Mouse (Mus musculus): Measurements from ENCODE around the gene Wdr89. TPM values are rescaled to one million over a fixed set of nuclear protein-coding genes. Genes with fewer than 3 reads are reported as not detected.

Wdr89 gene
- polyA plus RNA-seq, 1 experiment = 25.9 TPM

DNA sequence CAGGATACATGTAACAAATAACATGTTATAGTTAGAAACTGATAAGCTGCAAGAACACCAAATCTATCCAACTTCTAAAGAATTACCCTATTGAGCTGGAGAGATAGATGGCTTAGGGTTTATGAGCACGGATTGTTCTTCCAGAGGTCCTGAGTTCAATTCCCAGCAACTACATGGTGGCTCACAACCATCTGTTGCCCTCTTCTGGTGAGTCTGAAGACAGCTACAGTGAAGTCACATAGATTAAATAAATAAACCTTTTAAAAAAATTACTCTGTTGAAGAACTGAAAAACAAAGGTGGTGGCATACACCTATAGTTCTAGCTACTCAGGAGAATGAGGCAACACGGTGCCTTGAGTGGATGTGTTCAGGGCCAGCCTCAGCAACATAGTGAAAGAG lies 21.7 kb downstream of the Wdr89 start:
- no peak overlapping the region for H3ac ChIP-seq (ENCODE audit: control insufficient read depth, insufficient read length)
- H3K4me3 ChIP-seq = no peak overlapping the region
- H3K4me2 ChIP-seq (ENCODE audit: low read depth) = no peak overlapping the region
- H3K79me2 ChIP-seq (ENCODE audit: control insufficient read depth, insufficient read depth) = no peaks in the 10 kb centered on the region
- TF ChIP-seq MYOG (IDR thresholded peaks at IDR 0.05; ENCODE audit: control insufficient read depth in 1 of 3, insufficient read depth in 1 of 3, insufficient read length in 2 of 3, low read depth in 2 of 3) = no peak
- no peak for TF ChIP-seq TCF3 (IDR thresholded peaks at IDR 0.05; ENCODE audit: insufficient read length, low read depth)
- TF ChIP-seq MAX (IDR thresholded peaks at IDR 0.05; ENCODE audit: low read depth) = no peak
- no peak for TF ChIP-seq REST (IDR thresholded peaks at IDR 0.05; ENCODE audit: insufficient read depth, insufficient read length)
- no peak for TF ChIP-seq POLR2A (IDR thresholded peaks at IDR 0.05; ENCODE audit: insufficient read length, low read depth)
- no peak for TF ChIP-seq TCF12 (IDR thresholded peaks at IDR 0.05; ENCODE audit: insufficient read depth, poor library complexity, severe bottlenecking)
- no peak for TF ChIP-seq MYOD1 (IDR thresholded peaks at IDR 0.05; ENCODE audit: control insufficient read depth in 1 of 3, insufficient read length in 2 of 3, low read depth in 2 of 3)
- no peak for TF ChIP-seq SRF (IDR thresholded peaks at IDR 0.05; ENCODE audit: control insufficient read depth, insufficient read length, low read depth)
- TF ChIP-seq CEBPB (IDR thresholded peaks at IDR 0.05; ENCODE audit: insufficient read depth, poor library complexity, severe bottlenecking) = no peak
- no peak for TF ChIP-seq USF1 (IDR thresholded peaks at IDR 0.05; ENCODE audit: low read depth)
- TF ChIP-seq E2F4 (IDR thresholded peaks at IDR 0.05; ENCODE audit: insufficient read depth) = no peak
- TF ChIP-seq POLR2AphosphoS2 (IDR thresholded peaks at IDR 0.05; ENCODE audit: insufficient read length, low read depth) = no peak
- H3K27me3 ChIP-seq (ENCODE audit: control insufficient read depth, insufficient read depth, insufficient read length) = no peaks in the 10 kb centered on the region
- no peaks in the 10 kb centered on the region for H3K36me3 ChIP-seq (ENCODE audit: control insufficient read depth, insufficient read depth)

DNA sequence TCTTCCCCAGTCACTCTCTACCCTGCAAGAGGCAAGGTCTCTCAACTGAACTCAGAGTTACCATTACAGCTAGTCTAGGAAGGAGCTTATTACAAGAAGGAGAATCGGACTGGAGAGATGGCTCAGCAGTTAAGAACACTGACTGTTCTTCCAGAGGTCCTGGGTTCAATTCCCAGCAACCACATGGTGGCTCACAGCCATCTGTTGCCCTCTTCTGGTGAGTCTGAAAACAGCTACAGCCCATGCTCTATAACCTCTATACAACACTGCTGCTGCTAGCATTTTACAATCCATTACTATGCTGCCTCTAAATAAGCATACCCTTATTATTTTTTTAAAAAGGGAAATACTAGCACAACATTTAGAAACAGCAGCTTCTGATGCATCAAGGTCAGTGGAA lies 23.6 kb downstream of the Wdr89 start:
- TF ChIP-seq REST (IDR thresholded peaks at IDR 0.05; ENCODE audit: insufficient read depth, insufficient read length) = no peak
- TF ChIP-seq TCF12 (IDR thresholded peaks at IDR 0.05; ENCODE audit: insufficient read depth, poor library complexity, severe bottlenecking) = no peak
- no peak for TF ChIP-seq POLR2AphosphoS2 (IDR thresholded peaks at IDR 0.05; ENCODE audit: insufficient read length, low read depth)
- no peak for TF ChIP-seq MYOD1 (IDR thresholded peaks at IDR 0.05; ENCODE audit: control insufficient read depth in 1 of 3, insufficient read length in 2 of 3, low read depth in 2 of 3)
- TF ChIP-seq TCF3 (IDR thresholded peaks at IDR 0.05; ENCODE audit: insufficient read length, low read depth) = no peak
- no peak for TF ChIP-seq MYOG (IDR thresholded peaks at IDR 0.05; ENCODE audit: control insufficient read depth in 1 of 3, insufficient read depth in 1 of 3, insufficient read length in 2 of 3, low read depth in 2 of 3)
- no peak for TF ChIP-seq POLR2A (IDR thresholded peaks at IDR 0.05; ENCODE audit: insufficient read length, low read depth)
- no peak for TF ChIP-seq MAX (IDR thresholded peaks at IDR 0.05; ENCODE audit: low read depth)
- TF ChIP-seq CEBPB (IDR thresholded peaks at IDR 0.05; ENCODE audit: insufficient read depth, poor library complexity, severe bottlenecking) = no peak
- Histone ChIP-seq H3ac (ENCODE audit: control insufficient read depth, insufficient read length) (no peak overlapping the region), H3K27me3 (ENCODE audit: control insufficient read depth, insufficient read depth, insufficient read length) (no peaks in the 10 kb centered on the region), H3K79me2 (ENCODE audit: control insufficient read depth, insufficient read depth) (no peaks in the 10 kb centered on the region), H3K4me2 (ENCODE audit: low read depth) (no peak overlapping the region), H3K4me3 (no peak overlapping the region), H3K36me3 (ENCODE audit: control insufficient read depth, insufficient read depth) (no peaks in the 10 kb centered on the region)

- H3K36me3 ChIP-seq (ENCODE audit: control insufficient read depth, insufficient read depth) = no peaks in the 10 kb centered on the region
- no peak overlapping the region for H3ac ChIP-seq (ENCODE audit: control insufficient read depth, insufficient read length)
- no peak overlapping the region for H3K4me2 ChIP-seq (ENCODE audit: low read depth)
- no peak overlapping the region for H3K4me3 ChIP-seq
- H3K27me3 ChIP-seq (ENCODE audit: control insufficient read depth, insufficient read depth, insufficient read length) = no peaks in the 10 kb centered on the region
- H3K79me2 ChIP-seq (ENCODE audit: control insufficient read depth, insufficient read depth) = no peaks in the 10 kb centered on the region
- no peak for TF ChIP-seq E2F4 (IDR thresholded peaks at IDR 0.05; ENCODE audit: insufficient read depth)
These were observed 27.6 kb downstream of the Wdr89 start for GRCm38 (mm10) chr12:75641726-75642125.

GRCm38 (mm10) chr12:75638345-75638744 lies 31.0 kb downstream of the Wdr89 start:
- TF ChIP-seq REST (IDR thresholded peaks at IDR 0.05; ENCODE audit: insufficient read depth, insufficient read length) (no peak), MYOG (IDR thresholded peaks at IDR 0.05; ENCODE audit: control insufficient read depth in 1 of 3, insufficient read depth in 1 of 3, insufficient read length in 2 of 3, low read depth in 2 of 3) (no peak), POLR2A (IDR thresholded peaks at IDR 0.05; ENCODE audit: insufficient read length, low read depth) (no peak), CEBPB (IDR thresholded peaks at IDR 0.05; ENCODE audit: insufficient read depth, poor library complexity, severe bottlenecking) (no peak), TCF3 (IDR thresholded peaks at IDR 0.05; ENCODE audit: insufficient read length, low read depth) (no peak), SRF (IDR thresholded peaks at IDR 0.05; ENCODE audit: control insufficient read depth, insufficient read length, low read depth) (no peak), MAX (IDR thresholded peaks at IDR 0.05; ENCODE audit: low read depth) (no peak), E2F4 (IDR thresholded peaks at IDR 0.05; ENCODE audit: insufficient read depth) (no peak), USF1 (IDR thresholded peaks at IDR 0.05; ENCODE audit: low read depth) (no peak), MYOD1 (IDR thresholded peaks at IDR 0.05; ENCODE audit: control insufficient read depth in 1 of 3, insufficient read length in 2 of 3, low read depth in 2 of 3) (no peak), TCF12 (IDR thresholded peaks at IDR 0.05; ENCODE audit: insufficient read depth, poor library complexity, severe bottlenecking) (no peak), POLR2AphosphoS2 (IDR thresholded peaks at IDR 0.05; ENCODE audit: insufficient read length, low read depth) (no peak)
- Histone ChIP-seq H3K36me3 (ENCODE audit: control insufficient read depth, insufficient read depth) (no peaks in the 10 kb centered on the region), H3K79me2 (ENCODE audit: control insufficient read depth, insufficient read depth) (no peaks in the 10 kb centered on the region), H3K27me3 (ENCODE audit: control insufficient read depth, insufficient read depth, insufficient read length) (no peaks in the 10 kb centered on the region), H3ac (ENCODE audit: control insufficient read depth, insufficient read length) (no peak overlapping the region), H3K4me3 (no peak overlapping the region), H3K4me2 (ENCODE audit: low read depth) (no peak overlapping the region)

GRCm38 (mm10) chr12:75637103-75637502 lies 32.2 kb downstream of the Wdr89 start:
- H3K79me2 ChIP-seq (ENCODE audit: control insufficient read depth, insufficient read depth) = no peaks in the 10 kb centered on the region
- no peak overlapping the region for H3K4me3 ChIP-seq
- TF ChIP-seq USF1 (IDR thresholded peaks at IDR 0.05; ENCODE audit: low read depth) = no peak
- TF ChIP-seq CEBPB (IDR thresholded peaks at IDR 0.05; ENCODE audit: insufficient read depth, poor library complexity, severe bottlenecking) = no peak
- no peak overlapping the region for H3K4me2 ChIP-seq (ENCODE audit: low read depth)
- no peaks in the 10 kb centered on the region for H3K36me3 ChIP-seq (ENCODE audit: control insufficient read depth, insufficient read depth)
- H3K27me3 ChIP-seq (ENCODE audit: control insufficient read depth, insufficient read depth, insufficient read length) = no peaks in the 10 kb centered on the region
- no peak overlapping the region for H3ac ChIP-seq (ENCODE audit: control insufficient read depth, insufficient read length)

Data from myocyte (in vitro differentiated cells).